Mouse (Mus musculus): ENCODE results near the gene Zfp612.

- TF ChIP-seq CTCF (IDR thresholded peaks at IDR 0.05; ENCODE audit: control insufficient read depth, insufficient read depth, insufficient read length) (no peak), FOSL1 (IDR thresholded peaks at IDR 0.05; ENCODE audit: insufficient read depth, low read length, poor library complexity, severe bottlenecking) (no peak), USF1 (IDR thresholded peaks at IDR 0.05; ENCODE audit: low read depth) (no peak)
Measured at GRCm38 (mm10) chr8:110051208-110051607, 28.3 kb upstream of the Zfp612 start.
